Mouse (Mus musculus) gastrocnemius, adult 2 months (tissue): ENCODE results near the gene Hjurp. TPM values are rescaled to one million over a fixed set of nuclear protein-coding genes. Genes with fewer than 3 reads are reported as not detected.

Experiments used
- DNase-seq: peaks from one replicate; pipeline ENCODE4 v3.0.0; 2022
- H3K27ac ChIP-seq: fragments of 200-600 bp; 2 replicates; pipeline ENCODE4 v1.8.1; 2022; ENCODE audit warnings: mild to moderate bottlenecking
- H3K4me3 ChIP-seq: fragments of 200-600 bp; 2 replicates; pipeline ENCODE4 v1.8.1; 2022; ENCODE audit warnings: mild to moderate bottlenecking, moderate library complexity
- CTCF ChIP-seq: fragments of 200-600 bp; IDR thresholded peaks from 2 replicates; pipeline ENCODE4 v1.8.1; 2022; ENCODE audit warnings: antibody characterized with exemption, mild to moderate bottlenecking, moderate library complexity
- intact Hi-C: fragments of 180-260 bp; cut with DNase I; formaldehyde crosslinking; loops from one replicate; pipeline ENCODE4 v1.15.1; 2025
- total RNA-seq, 2 experiments: library from RNA; stranded (reverse); gene quantifications; 2 replicates each; pipeline ENCODE4 v1.2.3; 2021

Gene Hjurp
- total RNA-seq, 2 experiments from 2014 or later, result 6.1 to 6.6 TPM

- TF ChIP-seq CTCF, result no peak
- intact Hi-C loops, result no loop called here
- H3K27ac ChIP-seq, result no peak overlapping the region
- DNase-seq, result no peak
- no peak overlapping the region for H3K4me3 ChIP-seq
Measured at GRCm38 (mm10) chr1:88261706-88262105, 15.7 kb downstream of the Hjurp start.

- Histone ChIP-seq H3K27ac (no peak overlapping the region), H3K4me3 (no peak overlapping the region)
- TF ChIP-seq CTCF, result no peak
- no peak for DNase-seq
- intact Hi-C loops, result no loop called here
Measured at GRCm38 (mm10) chr1:88260604-88261377, 16.6 kb downstream of the Hjurp start.

- no peak for TF ChIP-seq CTCF
- H3K27ac ChIP-seq, result no peak overlapping the region
- intact Hi-C loops, result no loop called here
- DNase-seq, result no peak
- no peak overlapping the region for H3K4me3 ChIP-seq
Measured at GRCm38 (mm10) chr1:88260114-88260513, 17.3 kb downstream of the Hjurp start.

- no peak for DNase-seq
- Histone ChIP-seq H3K4me3 (no peak overlapping the region), H3K27ac (no peak overlapping the region)
- intact Hi-C loops, result no loop called here
- no peak for TF ChIP-seq CTCF
Measured at GRCm38 (mm10) chr1:88259643-88260024, 17.8 kb downstream of the Hjurp start.

- DNase-seq, result no peak
- H3K4me3 ChIP-seq, result no peak overlapping the region
- TF ChIP-seq CTCF, result no peak
- intact Hi-C loops, result no loop called here
- no peak overlapping the region for H3K27ac ChIP-seq
Measured at GRCm38 (mm10) chr1:88258881-88259642, 18.4 kb downstream of the Hjurp start.

- no peak for DNase-seq
- H3K27ac ChIP-seq, result no peak overlapping the region
- intact Hi-C loops, result no loop called here
- H3K4me3 ChIP-seq, result no peak overlapping the region
- no peak for TF ChIP-seq CTCF
Measured at GRCm38 (mm10) chr1:88258361-88258760, 19.1 kb downstream of the Hjurp start.

- no peak overlapping the region for H3K27ac ChIP-seq
- no peak for TF ChIP-seq CTCF
- no peak overlapping the region for H3K4me3 ChIP-seq
- DNase-seq, result no peak
- intact Hi-C loops, result no loop called here
Measured at GRCm38 (mm10) chr1:88257681-88258080, 19.8 kb downstream of the Hjurp start.

- intact Hi-C loops, result no loop called here
- DNase-seq, result no peak
- H3K27ac ChIP-seq, result no peak overlapping the region
- no peak overlapping the region for H3K4me3 ChIP-seq
- no peak for TF ChIP-seq CTCF
Measured at GRCm38 (mm10) chr1:88256886-88257663, 20.4 kb downstream of the Hjurp start.

- intact Hi-C loops, result no loop called here
- TF ChIP-seq CTCF, result no peak
- DNase-seq, result peak; percentile 41
- no peak overlapping the region for H3K27ac ChIP-seq
- no peak overlapping the region for H3K4me3 ChIP-seq
Measured at GRCm38 (mm10) chr1:88255989-88256754, 21.3 kb downstream of the Hjurp start.

- Histone ChIP-seq H3K27ac (no peak overlapping the region), H3K4me3 (no peak overlapping the region)
- intact Hi-C loops, result no loop called here
- no peak for DNase-seq
- no peak for TF ChIP-seq CTCF
Measured at GRCm38 (mm10) chr1:88255466-88255857, 22.0 kb downstream of the Hjurp start.

- Histone ChIP-seq H3K4me3 (no peak overlapping the region), H3K27ac (no peak overlapping the region)
- TF ChIP-seq CTCF, result no peak
- no peak for DNase-seq
- intact Hi-C loops, result no loop called here
Measured at GRCm38 (mm10) chr1:88254793-88255465, 22.5 kb downstream of the Hjurp start.

GRCm38 (mm10) chr1:88253540-88253939 is 23.9 kb downstream of the Hjurp start:
- no peak for TF ChIP-seq CTCF
- no peak overlapping the region for H3K27ac ChIP-seq
- intact Hi-C loops, result no loop called here
- no peak overlapping the region for H3K4me3 ChIP-seq
- no peak for DNase-seq
